ENCODE assay signal across 13 mouse cellular contexts in the genomic region with DNA sequence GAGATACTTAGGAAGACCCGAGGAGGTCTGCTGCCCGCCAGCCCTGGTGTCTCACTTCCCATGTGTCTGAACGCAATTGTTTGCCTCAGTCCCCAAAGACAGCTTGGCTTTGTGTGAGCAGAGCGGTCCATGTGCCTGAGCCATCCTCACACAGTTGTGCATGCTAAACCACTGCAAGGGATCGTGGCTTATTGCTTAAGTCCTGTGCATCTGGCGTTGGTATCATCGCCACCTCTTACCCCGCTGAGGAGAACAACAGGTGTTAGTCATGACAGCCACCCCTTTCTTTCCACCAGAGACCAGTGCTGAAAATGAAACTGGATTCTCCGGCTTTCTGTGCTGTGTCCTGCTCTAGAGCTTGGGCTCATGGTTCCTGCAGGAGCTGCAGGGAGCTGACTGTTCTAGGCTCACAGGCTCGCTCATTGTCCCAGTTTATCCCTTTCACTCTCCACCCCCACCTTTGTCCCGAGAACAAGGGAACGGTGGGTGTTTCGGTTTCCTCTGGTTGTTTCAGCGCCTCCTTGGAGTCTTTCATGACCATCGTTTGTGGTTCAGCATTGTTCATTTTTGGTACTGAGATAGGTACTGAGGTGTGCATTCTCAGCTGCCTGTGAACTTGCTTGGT.
DNase-seq lines count a peak whose midpoint lies in the region; ATAC-seq and TF ChIP-seq lines count a peak whose summit lies in the region.
"Had no signal": no experiment of that assay in that cellular context is flagged by ENCODE, and none has a peak within 500 bp of the region (broad histone marks: within the 10 kb centered on the region; RNA-seq: fewer than 3 reads in every experiment).

No protein-coding gene starts in this region.

- DNase-seq in frontal cortex, postnatal 36 days (ENCODE audit: low spot score in 2 of 2): no peak
- DNase-seq in spleen, adult 2 months (ENCODE audit: low read depth in 1 of 2, low spot score in 2 of 2): no peak
- no peak for DNase-seq in spleen, adult 12 weeks (ENCODE audit: low spot score)
- DNase-seq in thymus, postnatal 4 days: peak; percentile 48
- DNase-seq in adrenal gland, postnatal 4 days (ENCODE audit: low spot score in 2 of 2): no peak
- DNase-seq: B cell, adult 2 months; cerebellum, postnatal 36 days; lung, postnatal 36 days had no signal

- H3K9ac ChIP-seq in intestine, postnatal 0 days (ENCODE audit: low read depth, low read length): no peak overlapping the region
- H3K9ac ChIP-seq: liver, embryonic 12.5 days had no signal

- no peak for TF ChIP-seq CTCF in spleen, adult 2 months (IDR thresholded peaks at IDR 0.05; ENCODE audit: extremely low read depth, insufficient read depth, insufficient read length, insufficient replicate concordance)
- TF ChIP-seq CTCF in intestine, postnatal 0 days (IDR thresholded peaks at IDR 0.05; ENCODE audit: low read depth): no peak

- ATAC-seq in frontal cortex, adult (ENCODE audit: low TSS enrichment): peak; percentile 77
- no peak for ATAC-seq in intestine, postnatal 0 days
- ATAC-seq: intestine, embryonic 16.5 days; liver, embryonic 12.5 days had no signal

- H3K4me2 ChIP-seq in intestine, postnatal 0 days (replicated peaks; ENCODE audit: low read depth): no peak overlapping the region
- H3K4me2 ChIP-seq: liver, embryonic 12.5 days had no signal

- no peaks in the 10 kb centered on the region for H3K9me3 ChIP-seq in megakaryocyte, embryonic 14.5 days
- no peaks in the 10 kb centered on the region for H3K9me3 ChIP-seq in intestine, postnatal 0 days (ENCODE audit: control insufficient read depth)
- H3K9me3 ChIP-seq: liver, embryonic 12.5 days had no signal

- H3K27ac ChIP-seq in spleen, adult 2 months (ENCODE audit: insufficient read depth, low read length): no peak overlapping the region
- no peak overlapping the region for H3K27ac ChIP-seq in intestine, postnatal 0 days (ENCODE audit: low read depth, low read length)
- H3K27ac ChIP-seq: liver, embryonic 12.5 days had no signal

- H3K36me3 ChIP-seq in spleen, adult 2 months (ENCODE audit: control insufficient read depth, insufficient read depth, low read length): no peaks in the 10 kb centered on the region
- H3K36me3 ChIP-seq in megakaryocyte, embryonic 14.5 days (replicated peaks; ENCODE audit: low read length): peaks cover 8% of the 10 kb centered on the region
- H3K36me3 ChIP-seq in intestine, postnatal 0 days (ENCODE audit: control insufficient read depth, insufficient read depth): no peaks in the 10 kb centered on the region; the same call in 1 of the 2 replicates

- H3K27me3 ChIP-seq in spleen, adult 2 months (ENCODE audit: control insufficient read depth, insufficient read depth, low read length): no peaks in the 10 kb centered on the region
- H3K27me3 ChIP-seq in megakaryocyte, embryonic 14.5 days (replicated peaks): no peaks in the 10 kb centered on the region
- no peaks in the 10 kb centered on the region for H3K27me3 ChIP-seq in intestine, postnatal 0 days (replicated peaks; ENCODE audit: control insufficient read depth, insufficient read depth, low read length)
- H3K27me3 ChIP-seq: liver, embryonic 12.5 days had no signal

- peak overlapping the region; percentile 11; the same call in 1 of the 2 replicates for H3K4me3 ChIP-seq in spleen, adult 2 months (ENCODE audit: extremely low read depth, insufficient read depth, insufficient read length)
- H3K4me3 ChIP-seq in megakaryocyte, embryonic 14.5 days (replicated peaks): peak overlapping the region; percentile 31
- H3K4me3 ChIP-seq in intestine, postnatal 0 days (ENCODE audit: low read depth, low read length): no peak overlapping the region
- H3K4me3 ChIP-seq: liver, embryonic 12.5 days had no signal

- WGBS in spleen, adult 2 months: 55% methylated on average over 15 of the region's 15 CpGs
- WGBS in intestine, postnatal 0 days: 81% methylated on average over 15 of the region's 15 CpGs

- no peak for TF ChIP-seq POLR2A in spleen, adult 2 months (IDR thresholded peaks at IDR 0.05; ENCODE audit: low read depth, low read length)

- H3K4me1 ChIP-seq in spleen, adult 2 months (ENCODE audit: control insufficient read depth, insufficient read depth, insufficient read length): peaks cover 15% of the 10 kb centered on the region; the same call in 1 of the 2 replicates
- peaks cover 62% of the 10 kb centered on the region for H3K4me1 ChIP-seq in megakaryocyte, embryonic 14.5 days
- H3K4me1 ChIP-seq in intestine, postnatal 0 days (replicated peaks; ENCODE audit: control insufficient read depth, insufficient read depth, low read length): 0 out of 2 replicates have a peak, but pooled peaks cover 6% of the 10 kb centered on the region
